Mouse (Mus musculus) lung, postnatal 14 days (tissue): ENCODE results near the gene Kcnip1.

Experiments used
- DNase-seq: peaks from one replicate; pipeline ENCODE4 v3.0.0; 2021

Kcnip1 gene

GRCm38 (mm10) chr11:33655861-33656593, 336.9 kb downstream of the Kcnip1 start:
- DNase-seq: peak; percentile 14

GRCm38 (mm10) chr11:33655221-33655620, 337.7 kb downstream of the Kcnip1 start:
- no peak for DNase-seq

- no peak for DNase-seq
Measured at GRCm38 (mm10) chr11:33654485-33654884, 338.5 kb downstream of the Kcnip1 start.

- DNase-seq: no peak
Measured at GRCm38 (mm10) chr11:33649358-33649757, 343.6 kb downstream of the Kcnip1 start.

GRCm38 (mm10) chr11:33637107-33637506, 355.8 kb downstream of the Kcnip1 start:
- no peak for DNase-seq

GRCm38 (mm10) chr11:33627136-33627742, 365.7 kb downstream of the Kcnip1 start:
- DNase-seq: no peak

GRCm38 (mm10) chr11:33614218-33614617, 378.7 kb downstream of the Kcnip1 start:
- peak; percentile 79 for DNase-seq

GRCm38 (mm10) chr11:33607784-33608183, 385.2 kb downstream of the Kcnip1 start:
- DNase-seq: no peak

- no peak for DNase-seq
Measured at GRCm38 (mm10) chr11:33603174-33603573, 389.8 kb downstream of the Kcnip1 start.

GRCm38 (mm10) chr11:33598986-33599385, 394.0 kb downstream of the Kcnip1 start, which contains the start of gene D130052B06Rik:
Gene D130052B06Rik (plus strand): TSS chr11:33599302.
- no peak for DNase-seq

GRCm38 (mm10) chr11:33596655-33597054, 396.3 kb downstream of the Kcnip1 start:
- DNase-seq: no peak

- DNase-seq: no peak
Measured at GRCm38 (mm10) chr11:33592826-33593225, 400.1 kb downstream of the Kcnip1 start.

GRCm38 (mm10) chr11:33590771-33591170, 402.2 kb downstream of the Kcnip1 start:
- DNase-seq: no peak

- DNase-seq: no peak
Measured at GRCm38 (mm10) chr11:33586614-33587013, 406.3 kb downstream of the Kcnip1 start.

GRCm38 (mm10) chr11:33579621-33580020, 413.3 kb downstream of the Kcnip1 start:
- peak; percentile 6 for DNase-seq
